Mouse (Mus musculus) thymus, adult 2 months (tissue): ENCODE measurements around the gene Tfdp1. TPM values are rescaled to one million over a fixed set of nuclear protein-coding genes. Genes with fewer than 3 reads are reported as not detected.

ENCODE experiments used
- DNase-seq: peaks from one replicate; pipeline ENCODE4 v3.0.0; 2021
- H3K27ac ChIP-seq: fragments of 200-500 bp; 2 replicates; pipeline ENCODE4 v1.5.1; 2012; ENCODE audit warnings: low read length, control low read depth; ENCODE audit not compliant: control insufficient read depth, insufficient read depth
- H3K27me3 ChIP-seq: fragments of 200-500 bp; 2 replicates; pipeline ENCODE4 v1.6.1; 2012; ENCODE audit warnings: mild to moderate bottlenecking, low read length, moderate library complexity, mixed read lengths; ENCODE audit not compliant: control insufficient read depth, insufficient read depth
- H3K36me3 ChIP-seq: fragments of 200-500 bp; 2 replicates; pipeline ENCODE4 v1.6.1; 2012; ENCODE audit warnings: mild to moderate bottlenecking, low read length, moderate library complexity; ENCODE audit not compliant: control insufficient read depth, insufficient read depth
- H3K4me1 ChIP-seq: fragments of 200-500 bp; replicated peaks from 2 replicates; pipeline ENCODE4 v1.6.1; 2012; ENCODE audit warnings: low read length; ENCODE audit not compliant: control insufficient read depth, insufficient read depth
- H3K4me3 ChIP-seq: fragments of 200-500 bp; 2 replicates; pipeline ENCODE4 v1.5.1; 2012; ENCODE audit warnings: mild to moderate bottlenecking, low read length, control low read depth, moderate library complexity; ENCODE audit not compliant: control insufficient read depth, insufficient read depth
- CTCF ChIP-seq: fragments of 200-500 bp; IDR thresholded peaks from 2 replicates; pipeline ENCODE4 v1.5.1; 2012; ENCODE audit warnings: mild to moderate bottlenecking, control low read depth, low read length, moderate library complexity, borderline replicate concordance; ENCODE audit not compliant: control insufficient read depth, poor library complexity, insufficient read depth; ENCODE audit errors: extremely low read depth
- POLR2A ChIP-seq: fragments of 200-500 bp; IDR thresholded peaks from 2 replicates; pipeline ENCODE4 v1.6.1; 2012; ENCODE audit warnings: mild to moderate bottlenecking, low read length, control low read depth, moderate library complexity; ENCODE audit not compliant: control insufficient read depth, poor library complexity, insufficient read depth; ENCODE audit errors: extremely low read depth
- WGBS: fragments of 180-500 bp; shearing (Covaris S2); methylation state at CpG from one replicate; pipeline ENCODE4 v1.1.7; 2018; 5-methylcytosine and 5-hydroxymethylcytosine counted together
- polyA plus RNA-seq: library from polyadenylated mRNA; depleted of rRNA; stranded (reverse); fragments of >200 nt; gene quantifications from 2 replicates; pipeline ENCODE4 v1.2.3, GENCODE M21; 2012; rRNA removed

Tfdp1 gene
- 123 and 141 TPM in 2 replicates for polyA plus RNA-seq

DNA sequence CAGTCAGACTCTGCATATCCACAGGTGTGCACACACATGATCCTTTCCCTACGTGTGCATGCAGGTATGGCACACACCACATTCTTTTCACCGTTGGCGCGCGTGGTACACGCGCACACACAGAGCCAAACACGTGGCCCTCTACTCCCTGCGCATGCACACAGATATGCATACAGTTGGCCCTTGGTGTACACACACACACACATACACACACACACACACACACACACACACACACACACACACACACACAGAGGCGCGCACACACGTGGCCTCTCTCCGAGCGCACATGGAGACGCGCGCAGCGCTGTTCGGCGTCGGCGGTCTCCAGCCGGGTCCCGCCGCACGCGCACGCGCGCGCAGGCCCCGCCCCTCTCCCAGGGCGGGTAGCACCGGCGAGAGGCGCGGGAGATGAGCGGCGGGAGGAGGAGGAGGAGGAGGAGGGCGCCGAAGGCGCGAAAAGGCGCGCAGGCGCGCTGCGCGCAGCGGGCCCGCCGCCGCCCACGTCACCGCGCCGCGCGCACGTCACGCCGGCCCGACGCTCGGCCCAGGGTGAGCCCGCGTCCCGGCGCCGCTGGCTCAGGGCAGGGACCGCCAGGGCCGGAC lies at the start of gene Tfdp1:
Gene Tfdp1, plus strand, starts transcription at position 497 of the 606 bp plus-strand sequence.
- WGBS = 9% methylated on average over 71 of the region's 72 CpGs
- peaks cover 7% of the 10 kb centered on the region for H3K4me1 ChIP-seq
- peak within 1 kb of the TSS; percentile 82 for H3K4me3 ChIP-seq
- no peaks in the 10 kb centered on the region for H3K27me3 ChIP-seq
- H3K36me3 ChIP-seq = peaks cover 2% of the 10 kb centered on the region
- no peak within 1 kb of the TSS for H3K27ac ChIP-seq
- TF ChIP-seq POLR2A = 0 out of 2 replicates have a peak, but pooled peaks have one; percentile 53
- TF ChIP-seq CTCF = peak; percentile 51; the same call in 1 of the 2 replicates
- DNase-seq = peak; percentile 86

DNA sequence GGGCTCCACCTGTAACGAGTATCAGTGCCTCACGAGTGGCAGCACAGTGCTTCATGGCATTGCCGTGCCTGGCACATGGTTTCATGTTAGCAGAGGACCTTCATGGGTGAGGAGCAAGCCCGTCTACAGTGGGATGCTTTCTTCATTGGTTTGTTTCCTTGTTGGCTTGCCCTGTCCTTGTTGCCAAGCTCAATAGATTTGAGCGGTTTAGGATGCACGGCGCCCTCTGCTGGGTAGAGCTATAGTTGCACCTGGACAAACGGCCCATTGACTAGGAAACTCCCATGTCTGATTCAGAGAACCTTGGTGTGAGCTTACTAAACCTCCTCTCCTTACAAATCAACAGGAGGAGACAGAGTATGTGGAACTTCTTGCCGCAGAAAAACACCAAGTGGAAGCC lies 46.2 kb upstream of the Tfdp1 start:
- H3K27ac ChIP-seq = no peak overlapping the region
- peaks cover 18% of the 10 kb centered on the region; the same call in 1 of the 2 replicates for H3K36me3 ChIP-seq

DNA sequence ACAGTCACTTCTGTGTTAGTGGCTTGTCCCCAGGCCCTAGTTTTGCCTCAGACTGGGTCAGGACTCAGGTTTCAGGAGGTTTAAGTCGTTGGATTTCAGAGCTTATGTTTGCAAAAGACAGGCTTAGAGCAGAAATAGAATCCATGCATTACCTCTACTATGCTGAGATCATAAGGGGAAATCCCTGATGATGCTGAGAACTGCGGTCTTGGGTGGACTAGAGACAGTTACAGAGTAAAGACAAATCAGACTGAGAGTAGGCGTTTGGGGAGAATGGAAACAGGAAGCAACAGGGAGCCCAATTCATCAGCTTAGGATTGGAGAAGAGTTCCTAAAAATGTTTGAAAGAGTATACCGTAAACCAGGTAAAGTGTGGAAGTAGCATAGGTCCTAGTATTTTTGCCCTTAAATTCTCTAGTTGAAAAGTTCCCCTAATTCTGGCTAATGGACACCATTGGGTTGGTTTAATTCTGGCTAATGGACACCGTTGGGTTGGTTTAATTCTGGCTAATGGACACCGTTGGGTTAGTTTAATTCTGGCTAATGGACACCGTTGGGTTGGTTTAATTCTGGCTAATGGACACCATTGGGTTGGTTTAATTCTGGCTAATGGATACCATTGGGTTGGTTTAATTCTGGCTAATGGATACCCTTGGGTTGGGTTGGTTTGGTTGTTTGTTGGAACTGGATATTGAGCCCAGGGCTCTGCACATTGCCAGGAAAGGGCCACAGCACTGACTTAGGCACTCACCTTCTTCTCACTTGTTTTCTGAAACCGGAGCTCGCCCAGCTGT lies 44.7 kb upstream of the Tfdp1 start:
- no peaks in the 10 kb centered on the region for H3K27me3 ChIP-seq
- H3K4me1 ChIP-seq = no peaks in the 10 kb centered on the region
- no peak overlapping the region for H3K4me3 ChIP-seq
- 95% methylated on average over 9 of the region's 9 CpGs for WGBS
- TF ChIP-seq CTCF = no peak
- TF ChIP-seq POLR2A = no peak
- peaks cover 18% of the 10 kb centered on the region; the same call in 1 of the 2 replicates for H3K36me3 ChIP-seq
- no peak overlapping the region for H3K27ac ChIP-seq
- DNase-seq = no peak

More for the DNA sequence above, 46.2 kb upstream of the Tfdp1 start:
- TF ChIP-seq CTCF = peak; percentile 69; the same call in 1 of the 2 replicates
- TF ChIP-seq POLR2A = no peak
- 32% methylated on average over 9 of the region's 9 CpGs for WGBS
- Histone ChIP-seq H3K27me3 (no peaks in the 10 kb centered on the region), H3K4me3 (no peak overlapping the region), H3K4me1 (no peaks in the 10 kb centered on the region)
- peak; percentile 78 for DNase-seq

DNA sequence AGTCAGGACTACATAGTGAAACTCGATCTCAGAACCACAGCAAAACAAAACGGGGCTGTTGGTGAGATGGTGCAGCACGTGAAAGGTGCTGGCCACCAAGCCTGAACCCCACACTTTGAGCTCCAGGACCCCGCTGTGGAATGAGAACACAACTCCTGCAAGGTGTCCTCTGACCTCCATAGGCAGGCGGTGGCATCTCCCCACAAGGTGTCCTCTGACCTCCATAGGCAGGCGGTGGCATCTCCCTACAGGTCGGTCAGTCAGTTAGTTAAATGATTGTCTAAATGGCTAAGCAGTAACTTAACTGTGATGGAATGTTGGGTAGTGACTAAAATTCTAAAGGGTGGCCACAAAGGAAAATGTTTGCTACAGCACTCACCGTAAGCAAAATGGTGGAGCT lies 39.0 kb upstream of the Tfdp1 start:
- WGBS = 97% methylated on average over 8 of the region's 8 CpGs
- Histone ChIP-seq H3K4me1 (no peaks in the 10 kb centered on the region), H3K27ac (no peak overlapping the region), H3K36me3 (peaks cover 18% of the 10 kb centered on the region; the same call in 1 of the 2 replicates), H3K27me3 (no peaks in the 10 kb centered on the region), H3K4me3 (no peak overlapping the region)
- TF ChIP-seq POLR2A (no peak), CTCF (no peak)
- DNase-seq = no peak

DNA sequence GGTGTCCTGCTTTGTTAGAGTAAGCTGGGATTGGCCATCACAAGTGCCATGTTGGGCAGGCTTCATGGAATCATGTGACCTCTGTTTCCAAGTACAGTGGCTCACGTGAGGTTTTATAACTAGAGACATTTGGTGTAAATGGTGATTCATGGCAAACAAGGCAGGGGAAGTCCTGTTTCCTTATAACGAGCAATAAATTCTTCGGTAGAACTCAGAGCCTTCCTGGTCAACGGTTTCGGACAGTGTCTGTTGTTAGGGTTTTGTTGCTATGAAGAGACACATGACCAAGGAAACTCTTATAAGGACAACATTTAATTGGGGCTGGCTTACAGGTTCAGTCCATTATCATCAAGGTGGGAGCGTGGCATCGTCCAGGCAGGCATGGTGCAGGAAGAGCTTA lies 37.5 kb upstream of the Tfdp1 start:
- 96% methylated on average over 7 of the region's 7 CpGs for WGBS
- no peak for DNase-seq
- Histone ChIP-seq H3K4me3 (no peak overlapping the region), H3K27me3 (no peaks in the 10 kb centered on the region), H3K27ac (no peak overlapping the region), H3K4me1 (no peaks in the 10 kb centered on the region), H3K36me3 (peaks cover 5% of the 10 kb centered on the region; the same call in 1 of the 2 replicates)
- TF ChIP-seq CTCF = no peak
- TF ChIP-seq POLR2A = no peak

DNA sequence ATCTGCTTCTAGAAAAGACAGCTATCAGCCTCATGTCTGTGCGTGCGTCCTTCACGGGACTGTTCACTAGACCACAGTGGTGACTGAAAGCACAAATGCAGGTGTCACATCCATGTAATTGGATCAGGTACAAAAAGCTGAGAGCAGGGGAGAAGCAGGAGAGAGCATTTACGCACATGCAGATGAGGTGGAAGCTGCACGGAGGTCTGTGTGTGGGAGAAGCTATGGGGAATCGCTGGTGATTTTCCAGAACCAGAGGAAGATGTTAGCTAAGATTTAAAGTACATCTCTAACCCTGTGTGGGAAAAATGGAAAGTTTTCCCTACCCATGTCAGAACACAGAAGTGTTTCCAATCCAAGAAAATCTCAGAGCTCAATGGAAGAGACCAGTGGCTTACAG lies 33.1 kb upstream of the Tfdp1 start:
- 96% methylated on average over 6 of the region's 6 CpGs for WGBS
- no peaks in the 10 kb centered on the region for H3K4me1 ChIP-seq
- no peak overlapping the region for H3K4me3 ChIP-seq
- TF ChIP-seq CTCF (no peak), POLR2A (no peak)
- no peak for DNase-seq
- H3K36me3 ChIP-seq = no peaks in the 10 kb centered on the region
- no peaks in the 10 kb centered on the region for H3K27me3 ChIP-seq
- no peak overlapping the region for H3K27ac ChIP-seq

DNA sequence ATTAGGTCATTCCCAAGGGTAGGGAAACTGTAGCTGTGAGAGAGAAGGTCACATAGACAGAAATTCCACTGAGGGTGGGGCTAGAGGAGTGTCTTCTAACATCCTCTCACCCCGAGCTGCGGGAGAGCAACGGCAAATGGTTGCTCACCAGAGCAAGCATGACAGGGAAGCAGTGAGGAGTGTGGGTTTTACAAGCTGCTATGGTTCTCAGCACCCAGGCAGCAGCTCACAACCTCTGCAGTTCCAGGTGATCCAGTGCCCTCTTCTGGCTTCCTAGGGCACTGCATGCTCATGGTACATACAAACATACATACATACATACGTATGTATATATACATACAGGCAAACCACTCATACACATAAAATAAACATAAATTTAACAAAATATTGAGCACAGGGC lies 32.7 kb upstream of the Tfdp1 start:
- WGBS = 97% methylated on average over 4 of the region's 4 CpGs
- no peak for DNase-seq
- no peaks in the 10 kb centered on the region for H3K36me3 ChIP-seq
- H3K4me3 ChIP-seq = no peak overlapping the region
- TF ChIP-seq POLR2A = no peak
- H3K4me1 ChIP-seq = no peaks in the 10 kb centered on the region
- no peak overlapping the region for H3K27ac ChIP-seq
- H3K27me3 ChIP-seq = no peaks in the 10 kb centered on the region
